Mouse (Mus musculus) megakaryocyte, adult 5-6 weeks (primary cell): ENCODE measurements around the gene Slc25a5. TPM values are rescaled to one million over a fixed set of nuclear protein-coding genes. Genes with fewer than 3 reads are reported as not detected.

Experiments used
- ATAC-seq: 2 replicates; pipeline ENCODE4 v1.8.0; 2016; ENCODE audit warnings: mild to moderate bottlenecking, inconsistent platforms; ENCODE audit not compliant: poor library complexity, severe bottlenecking
- total RNA-seq, 2 experiments: library from RNA; stranded (forward) in 1 of 2; stranded (reverse) in 1 of 2; fragments of 153-499, 151-499 nt in 1 of 2; fragments of 221-1000, 200-1000 nt in 1 of 2; gene quantifications; 2 replicates each; pipeline versions ENCODE4 v1.2.3 to v1.2.4; 2015 to 2017

Gene Slc25a5
- total RNA-seq, 2 experiments from 2014 or later: 610 to 817 TPM

DNA sequence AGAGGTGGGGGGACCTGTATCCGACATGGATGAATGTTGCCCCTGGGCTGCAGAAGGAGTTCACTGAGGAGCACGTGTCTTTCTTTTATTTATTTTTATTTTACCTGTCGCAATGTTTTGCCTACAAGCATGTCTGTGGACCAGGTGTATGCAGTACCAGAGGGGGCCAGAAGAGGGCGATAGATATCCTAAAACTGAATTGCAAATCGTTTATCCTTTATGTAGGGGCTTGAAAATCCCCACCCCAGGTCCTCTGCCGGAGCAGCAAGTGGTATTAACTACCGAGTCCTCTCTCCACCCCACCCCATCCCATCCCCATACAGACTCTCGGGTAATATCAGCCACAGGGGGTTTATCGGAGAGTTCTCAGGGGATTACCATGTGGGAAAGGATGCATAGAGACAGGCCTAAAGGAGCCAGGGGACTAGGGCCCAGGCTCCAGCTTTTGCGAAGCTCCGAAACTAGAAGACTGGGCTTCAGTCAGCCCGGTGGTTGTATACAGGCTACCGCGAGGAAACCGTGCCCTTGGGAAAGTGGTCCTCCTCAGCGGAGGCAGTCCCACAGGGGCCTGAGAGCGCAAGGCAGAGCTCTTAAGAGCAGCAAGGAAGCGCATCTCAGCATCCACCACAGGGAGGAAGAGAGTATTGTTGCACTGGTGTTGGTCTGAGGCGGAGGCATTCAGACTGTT lies 38.1 kb downstream of the Slc25a5 start:
- no peak for ATAC-seq

DNA sequence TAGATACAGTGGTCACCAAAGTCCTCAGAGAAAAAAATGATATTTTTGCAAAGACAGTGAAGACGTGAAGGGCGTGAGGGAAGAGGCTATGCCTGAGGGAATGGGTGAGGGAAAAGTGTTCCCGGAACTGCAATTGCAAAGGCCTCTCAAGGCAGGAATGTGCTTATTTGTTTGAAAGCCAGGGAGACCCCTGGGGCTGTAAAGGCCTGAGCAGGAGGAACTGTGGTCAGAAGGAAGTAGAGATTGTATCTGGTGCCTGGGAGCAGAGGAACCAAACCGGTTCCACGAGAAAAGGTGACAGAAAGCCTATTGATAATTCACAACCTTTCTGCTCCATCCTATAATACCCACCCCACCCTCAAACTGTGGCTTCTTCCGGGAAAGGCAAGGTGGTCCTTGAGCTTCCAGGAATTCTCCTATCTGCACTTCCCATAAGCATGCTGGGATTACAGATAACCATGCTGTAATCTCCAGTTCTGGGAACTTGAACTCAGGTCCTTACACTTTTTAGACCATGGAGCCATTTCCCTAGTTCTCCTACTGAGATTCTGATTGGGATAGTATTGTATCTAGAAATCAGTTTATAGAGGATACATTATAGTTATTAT lies 41.7 kb downstream of the Slc25a5 start:
- ATAC-seq: no peak

DNA sequence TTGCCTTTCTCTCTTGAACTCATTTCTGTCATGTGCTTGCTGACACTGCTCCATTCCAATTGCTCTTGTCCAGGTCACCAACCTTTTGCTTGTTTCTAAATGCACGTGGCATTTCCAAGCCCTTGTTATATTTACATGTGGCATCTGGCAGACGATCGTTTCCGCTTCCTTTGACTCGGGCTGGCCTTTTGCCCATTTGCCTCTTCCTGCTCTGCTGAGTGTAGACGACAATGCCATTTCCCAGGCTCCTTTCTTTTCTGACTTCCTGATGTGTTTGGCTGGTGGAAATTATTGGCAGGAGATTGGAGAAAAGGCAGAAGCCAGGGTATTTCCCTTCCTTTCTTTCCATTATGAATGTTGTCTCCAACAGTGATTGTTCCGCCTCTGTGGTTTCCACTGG lies 43.9 kb downstream of the Slc25a5 start:
- ATAC-seq: no peak

DNA sequence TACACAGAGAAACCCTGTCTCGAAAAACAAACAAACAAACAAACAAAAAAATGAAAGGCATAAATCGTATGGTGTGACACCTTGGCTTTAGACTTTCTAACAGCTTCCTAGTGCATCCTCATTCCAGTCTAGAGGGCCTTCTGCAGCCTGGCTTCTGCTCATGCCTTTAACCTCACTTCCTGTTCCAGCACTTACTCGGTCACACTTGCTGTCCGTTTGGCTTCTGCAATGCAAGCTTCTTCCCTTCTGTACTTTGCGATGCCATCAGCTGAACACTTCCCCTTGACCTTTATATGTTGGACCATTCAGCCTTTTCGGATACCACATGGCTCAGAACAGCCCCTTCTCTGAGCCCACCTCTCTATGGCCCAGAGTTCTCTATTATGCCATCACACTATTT lies 46.2 kb downstream of the Slc25a5 start:
- ATAC-seq: peak; percentile 89

DNA sequence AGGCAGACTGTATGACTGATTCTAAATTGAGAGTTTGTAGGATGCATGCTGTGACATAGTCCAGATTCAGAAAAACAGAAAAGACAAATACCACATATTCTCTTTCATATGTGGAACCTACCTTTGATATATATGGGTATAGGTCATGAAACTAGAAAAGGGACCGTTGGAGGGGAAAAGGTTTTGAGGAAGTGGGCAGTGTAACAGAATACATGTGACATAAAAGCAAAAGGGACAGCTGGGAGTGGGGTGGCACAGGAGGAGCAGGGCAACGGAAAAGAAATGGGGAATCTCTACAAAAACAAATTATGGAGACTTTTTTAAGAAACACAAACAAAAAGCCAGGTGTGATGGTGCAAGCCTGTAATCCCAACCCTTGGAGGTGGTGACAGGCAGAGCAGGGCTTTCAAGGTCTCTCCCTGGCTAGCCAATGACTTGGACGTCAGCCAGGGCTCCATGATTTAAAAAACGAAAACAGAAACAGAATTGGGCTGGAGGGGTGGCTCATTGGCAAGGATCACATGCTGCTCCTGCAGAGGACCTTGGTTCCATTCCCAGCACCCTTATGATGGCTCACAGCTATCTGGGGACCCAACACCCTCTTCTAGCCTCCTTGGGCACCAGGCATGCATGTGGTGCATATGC lies 48.0 kb downstream of the Slc25a5 start:
- peak; percentile 72 for ATAC-seq

DNA sequence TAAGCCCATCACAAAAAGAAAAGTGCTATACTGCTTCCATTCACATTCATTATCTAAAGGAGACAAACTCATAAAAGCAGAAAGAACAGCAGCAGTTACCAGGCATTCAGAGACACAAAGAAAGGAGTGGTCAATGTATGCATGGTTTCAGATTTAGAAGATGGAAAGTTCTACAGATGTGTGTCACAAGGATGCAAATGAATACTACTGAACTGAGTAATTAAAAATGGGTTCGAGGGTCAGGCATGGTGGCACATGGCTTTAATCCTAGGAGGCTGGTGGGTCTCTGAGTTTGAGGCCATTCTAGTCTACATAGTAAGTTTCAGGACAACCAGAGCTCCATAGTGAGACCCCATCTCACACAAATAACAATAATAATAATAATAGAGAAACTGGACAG lies 51.7 kb downstream of the Slc25a5 start:
- ATAC-seq: no peak

Other genes starting within 250 kb of the Slc25a5 start
- 40.1 and 45.5 TPM in 2 replicates for gene Pgrmc1, start 197.4 kb upstream of the Slc25a5 start, total RNA-seq (2015)
- gene Pgrmc1, start 197.4 kb upstream of the Slc25a5 start, total RNA-seq (2017): 29.4 and 47.8 TPM in 2 replicates
- 0.59 and 1.9 TPM in 2 replicates for gene Akap17b, start 150.3 kb upstream of the Slc25a5 start, total RNA-seq (2015)
- 1.1 and 3.8 TPM in 2 replicates for gene Akap17b, start 150.3 kb upstream of the Slc25a5 start, total RNA-seq (2017)
- gene Slc25a43, start 52.0 kb upstream of the Slc25a5 start, total RNA-seq (2015): 2.3 and 3.9 TPM in 2 replicates
- gene Slc25a43, start 52.0 kb upstream of the Slc25a5 start, total RNA-seq (2017): 1.3 and 1.8 TPM in 2 replicates
- 97.6 and 104 TPM in 2 replicates for gene Ube2a, start 78.2 kb downstream of the Slc25a5 start, total RNA-seq (2015)
- gene Ube2a, start 78.2 kb downstream of the Slc25a5 start, total RNA-seq (2017): 19.8 and 22.7 TPM in 2 replicates
- 23.8 and 25.9 TPM in 2 replicates for gene C330007P06Rik, start 78.5 kb downstream of the Slc25a5 start, total RNA-seq (2015)
- 51.9 and 59.1 TPM in 2 replicates for gene C330007P06Rik, start 78.5 kb downstream of the Slc25a5 start, total RNA-seq (2017)
- 6.4 and 6.6 TPM in 2 replicates for gene Nkrf, start 107.2 kb downstream of the Slc25a5 start, total RNA-seq (2015)
- 3.2 and 8.0 TPM in 2 replicates for gene Nkrf, start 107.2 kb downstream of the Slc25a5 start, total RNA-seq (2017)
- 42.3 and 42.4 TPM in 2 replicates for gene Sept6, start 196.1 kb downstream of the Slc25a5 start, total RNA-seq (2015)
- gene Sept6, start 196.1 kb downstream of the Slc25a5 start, total RNA-seq (2017): 37.9 and 38.7 TPM in 2 replicates